Mouse (Mus musculus) liver, embryonic 13.5 days (tissue): ENCODE results near the gene Fam189a1. TPM values are rescaled to one million over a fixed set of nuclear protein-coding genes. Genes with fewer than 3 reads are reported as not detected.

ENCODE experiments used
- ATAC-seq: fragments of 200-750 bp; cut with Nextera tagmentation; 2 replicates; pipeline ENCODE4 v1.8.0; 2017; ENCODE audit warnings: low read depth, mild to moderate bottlenecking, moderate number of reproducible peaks, moderate library complexity
- DNase-seq: peaks from one replicate; pipeline ENCODE4 v3.0.0; 2022
- H3K27ac ChIP-seq: fragments of 300-500 bp; sonication (generic); 2 replicates; pipeline ENCODE4 v1.5.1; 2015; ENCODE audit warnings: moderate library complexity, mild to moderate bottlenecking, inconsistent platforms
- H3K27me3 ChIP-seq: fragments of 300-500 bp; sonication (generic); 2 replicates; pipeline ENCODE4 v1.6.1; 2015; ENCODE audit warnings: mild to moderate bottlenecking, inconsistent platforms
- H3K36me3 ChIP-seq: fragments of 300-500 bp; sonication (generic); 2 replicates; pipeline ENCODE4 v1.6.1; 2015; ENCODE audit warnings: mild to moderate bottlenecking, inconsistent platforms
- H3K4me1 ChIP-seq: fragments of 300-500 bp; sonication (generic); replicated peaks from 2 replicates; pipeline ENCODE4 v1.6.1; 2015; ENCODE audit warnings: inconsistent platforms
- H3K4me2 ChIP-seq: fragments of 300-500 bp; sonication (generic); 2 replicates; pipeline ENCODE4 v1.6.1; 2015; ENCODE audit warnings: inconsistent platforms, mild to moderate bottlenecking, moderate library complexity
- H3K4me3 ChIP-seq: fragments of 300-500 bp; sonication (generic); replicated peaks from 2 replicates; pipeline ENCODE4 v1.5.1; 2015; ENCODE audit warnings: mild to moderate bottlenecking, inconsistent platforms
- H3K9ac ChIP-seq: fragments of 300-500 bp; sonication (generic); 2 replicates; pipeline ENCODE4 v1.6.1; 2015; ENCODE audit warnings: mild to moderate bottlenecking, inconsistent platforms
- H3K9me3 ChIP-seq: fragments of 300-500 bp; sonication (generic); replicated peaks from 2 replicates; pipeline ENCODE4 v1.6.1; 2016; ENCODE audit warnings: inconsistent platforms
- WGBS: fragments of 180-500 bp; shearing (Covaris S2); methylation state at CpG from one replicate; pipeline ENCODE4 v1.1.7; 2015; ENCODE audit not compliant: insufficient replicate concordance; 5-methylcytosine and 5-hydroxymethylcytosine counted together
- polyA plus RNA-seq: library from polyadenylated mRNA; unstranded; fragments of >200 nt; fragmentation: Nextera tagmentation; extraction: Ambion mirVana; gene quantifications from 2 replicates; pipeline ENCODE4 v1.2.1, GENCODE M21; 2015

The Fam189a1 gene
- polyA plus RNA-seq, 1 experiment from 2014 or later: not detected

DNA sequence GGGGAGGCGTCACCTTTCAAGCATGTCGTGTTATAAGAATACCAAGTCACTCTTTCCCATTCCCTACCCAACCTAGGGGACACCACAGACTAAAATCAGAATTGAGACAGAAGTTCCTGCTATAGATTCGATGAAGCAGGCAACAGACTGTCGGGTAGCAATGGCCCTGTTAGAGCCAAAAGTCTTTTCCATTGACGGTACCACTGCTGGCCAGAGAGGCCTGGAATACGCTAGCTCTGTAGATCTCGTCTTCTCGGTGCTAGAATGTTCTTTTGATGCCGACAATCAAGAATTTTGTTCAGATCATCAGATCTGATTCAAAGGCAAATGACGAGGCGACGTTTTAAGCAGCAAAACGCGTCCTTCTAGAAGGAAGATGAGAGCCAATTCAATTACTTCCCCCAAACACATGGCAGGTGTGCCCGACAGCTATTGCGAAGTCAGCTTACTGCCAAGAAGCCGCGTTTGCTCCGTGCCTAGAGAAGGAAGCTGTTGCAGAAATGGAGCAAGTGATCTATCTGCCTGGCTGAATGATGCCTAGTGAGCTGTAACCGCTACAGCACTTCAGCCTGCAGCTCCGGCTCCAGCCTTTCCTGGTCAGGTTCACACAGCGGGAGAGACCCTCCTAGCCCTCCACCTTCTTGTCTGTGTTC lies 171.8 kb downstream of the Fam189a1 start:
- Histone ChIP-seq H3K4me2 (no peak overlapping the region), H3K4me3 (no peak overlapping the region), H3K27ac (no peak overlapping the region), H3K9me3 (no peaks in the 10 kb centered on the region), H3K9ac (no peak overlapping the region), H3K27me3 (no peaks in the 10 kb centered on the region), H3K4me1 (no peaks in the 10 kb centered on the region), H3K36me3 (no peaks in the 10 kb centered on the region)
- 69% methylated on average over 22 of the region's 22 CpGs for WGBS
- DNase-seq: no peak
- no peak for ATAC-seq

DNA sequence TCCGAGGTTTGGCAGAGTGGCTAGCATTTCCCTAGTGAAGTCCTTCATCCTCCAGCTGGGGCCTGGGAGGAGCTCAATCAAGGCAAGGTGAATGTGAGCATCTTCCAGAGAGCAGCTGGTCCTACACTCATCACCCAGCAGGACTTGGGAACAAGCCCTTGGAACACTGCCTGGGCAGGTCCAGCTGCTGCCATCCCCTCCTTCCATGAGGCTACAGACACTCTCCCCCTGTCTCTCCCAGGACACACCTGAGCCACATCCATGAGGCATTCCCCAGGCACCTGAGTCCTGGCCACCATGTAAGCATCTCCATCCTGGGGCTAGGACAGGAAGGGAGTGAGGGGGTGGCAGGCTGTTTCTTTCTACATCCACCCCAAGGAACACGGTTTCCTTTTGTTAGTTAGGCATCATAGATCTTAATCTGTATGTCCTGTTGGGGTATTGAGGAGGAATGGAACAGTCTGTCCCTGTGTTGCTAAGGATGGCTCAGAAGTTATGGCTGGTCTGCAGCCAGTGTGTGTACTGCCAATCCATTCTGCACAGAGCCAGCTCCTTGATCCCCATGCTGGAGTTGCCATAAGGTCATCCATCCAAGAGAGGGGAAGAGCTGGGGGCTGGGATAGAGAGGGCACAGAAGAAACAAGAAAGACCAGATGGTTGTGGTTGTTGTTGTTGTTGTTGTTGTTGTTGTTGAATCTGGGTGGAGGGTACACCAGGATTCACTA lies 174.7 kb downstream of the Fam189a1 start:
- DNase-seq: no peak
- H3K27me3 ChIP-seq: no peaks in the 10 kb centered on the region
- H3K27ac ChIP-seq: no peak overlapping the region
- WGBS: 35% methylated on average over 2 of the region's 2 CpGs
- H3K4me1 ChIP-seq: no peaks in the 10 kb centered on the region
- H3K9me3 ChIP-seq: no peaks in the 10 kb centered on the region
- no peak overlapping the region for H3K4me3 ChIP-seq
- no peak overlapping the region for H3K4me2 ChIP-seq
- no peaks in the 10 kb centered on the region for H3K36me3 ChIP-seq
- ATAC-seq: no peak
- no peak overlapping the region for H3K9ac ChIP-seq

DNA sequence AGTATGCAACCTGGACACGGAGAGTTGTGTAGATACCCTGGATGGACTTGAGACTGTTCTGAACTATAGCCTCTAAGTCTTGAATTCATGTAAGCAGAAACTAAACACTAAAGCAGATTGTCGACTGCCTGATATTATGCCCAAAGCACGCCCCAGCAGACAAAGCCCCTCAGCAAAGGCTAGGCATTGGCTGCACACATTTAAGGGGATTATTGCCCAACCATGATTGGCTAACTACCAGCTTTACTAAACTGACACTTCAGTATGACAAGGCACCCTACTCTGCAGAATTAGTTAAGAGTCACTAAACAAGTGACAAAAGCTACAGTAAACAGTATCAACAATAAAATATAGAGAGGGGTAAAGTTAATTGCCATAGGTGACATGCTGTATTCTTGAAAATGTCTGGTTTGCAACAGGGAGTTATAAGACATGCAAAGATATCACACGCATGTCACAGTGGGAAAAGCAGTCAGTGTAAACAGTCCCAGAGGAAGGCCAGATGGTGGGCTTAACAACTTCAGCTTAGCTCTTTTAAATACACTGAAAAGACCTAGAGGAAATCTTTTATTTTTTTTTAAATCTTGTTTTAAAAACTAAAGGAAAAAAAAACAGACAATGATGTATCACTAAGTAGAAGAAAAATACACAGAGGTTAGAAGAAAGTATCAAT lies 182.6 kb downstream of the Fam189a1 start:
- Histone ChIP-seq H3K27ac (no peak overlapping the region), H3K4me1 (no peaks in the 10 kb centered on the region), H3K9ac (no peak overlapping the region), H3K9me3 (no peaks in the 10 kb centered on the region), H3K4me2 (no peak overlapping the region), H3K4me3 (no peak overlapping the region), H3K36me3 (no peaks in the 10 kb centered on the region), H3K27me3 (no peaks in the 10 kb centered on the region)
- WGBS: 61% methylated on average over 4 of the region's 4 CpGs
- ATAC-seq (no peak), DNase-seq (no peak)

DNA sequence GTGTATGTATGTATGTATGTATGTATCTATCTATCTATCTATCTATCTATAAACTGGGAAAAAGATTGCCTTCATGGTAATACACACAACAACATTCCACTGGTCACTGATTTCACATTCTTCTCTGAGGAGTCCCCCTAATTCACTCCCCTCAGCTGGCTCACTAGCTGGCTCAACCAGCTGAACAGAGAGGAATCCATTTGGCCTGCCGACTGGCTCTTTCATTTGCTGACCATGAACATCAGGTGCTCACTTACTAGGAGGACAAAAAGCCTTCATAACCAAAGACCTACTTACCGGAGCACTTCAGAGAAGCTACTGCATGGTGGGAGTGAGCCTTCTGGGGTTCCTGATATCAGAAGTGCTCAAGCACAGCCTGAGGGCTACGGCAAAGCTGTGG lies 194.2 kb downstream of the Fam189a1 start:
- DNase-seq (no peak), ATAC-seq (no peak)
- H3K36me3 ChIP-seq: no peaks in the 10 kb centered on the region
- H3K9ac ChIP-seq: no peak overlapping the region
- H3K4me2 ChIP-seq: no peak overlapping the region
- no peak overlapping the region for H3K4me3 ChIP-seq
- H3K27me3 ChIP-seq: no peaks in the 10 kb centered on the region
- WGBS: 70% methylated on average over 3 of the region's 3 CpGs
- no peaks in the 10 kb centered on the region for H3K9me3 ChIP-seq
- H3K27ac ChIP-seq: no peak overlapping the region
- no peaks in the 10 kb centered on the region for H3K4me1 ChIP-seq

DNA sequence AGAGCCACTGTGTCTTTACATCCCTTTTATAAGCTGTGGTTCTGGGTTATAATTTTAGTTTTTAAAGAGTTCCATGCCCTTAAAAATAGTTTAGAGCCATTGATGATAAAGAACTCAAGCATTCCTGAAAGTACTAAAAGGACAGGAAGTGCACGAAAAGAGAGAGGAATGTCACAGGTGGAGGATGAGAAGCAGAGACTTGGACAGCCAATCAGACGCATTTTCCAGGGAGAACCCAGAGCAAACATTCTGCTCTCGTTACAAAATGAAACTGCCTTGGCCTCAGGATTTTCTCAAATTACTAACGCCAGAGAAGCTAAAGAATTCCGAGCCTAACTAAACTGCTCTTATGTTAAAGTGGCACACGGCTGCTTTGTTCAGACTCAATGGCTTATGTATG lies 197.3 kb downstream of the Fam189a1 start:
- no peak overlapping the region for H3K4me2 ChIP-seq
- H3K9me3 ChIP-seq: no peaks in the 10 kb centered on the region
- no peak for ATAC-seq
- no peak overlapping the region for H3K9ac ChIP-seq
- WGBS: 49% methylated on average over 6 of the region's 6 CpGs
- H3K4me1 ChIP-seq: no peaks in the 10 kb centered on the region
- no peaks in the 10 kb centered on the region for H3K27me3 ChIP-seq
- no peaks in the 10 kb centered on the region for H3K36me3 ChIP-seq
- no peak overlapping the region for H3K27ac ChIP-seq
- H3K4me3 ChIP-seq: no peak overlapping the region
- DNase-seq: no peak

DNA sequence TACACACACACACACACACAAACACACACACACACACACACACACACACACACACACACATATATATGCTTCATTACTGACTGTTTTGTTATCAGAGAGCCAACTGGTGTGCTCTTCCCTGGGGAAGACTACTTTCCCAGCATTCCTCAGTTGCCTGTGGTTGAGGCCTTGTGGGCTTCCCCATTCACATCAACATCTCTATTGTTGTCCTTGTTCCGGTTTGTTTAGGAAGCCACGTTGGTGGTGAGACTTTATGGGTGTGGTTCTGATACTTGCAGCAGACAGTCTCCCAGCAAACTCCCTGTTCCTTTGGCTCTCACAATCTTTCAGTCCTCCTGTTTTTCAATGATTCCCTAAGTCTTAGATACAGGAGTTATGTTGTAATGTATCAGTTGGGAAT lies 204.2 kb downstream of the Fam189a1 start:
- 16% methylated on average over 2 of the region's 2 CpGs for WGBS
- H3K4me1 ChIP-seq: no peaks in the 10 kb centered on the region
- H3K27me3 ChIP-seq: no peaks in the 10 kb centered on the region
- no peaks in the 10 kb centered on the region for H3K9me3 ChIP-seq
- H3K36me3 ChIP-seq: no peaks in the 10 kb centered on the region
- no peak overlapping the region for H3K9ac ChIP-seq
- H3K4me2 ChIP-seq: no peak overlapping the region
- ATAC-seq (no peak), DNase-seq (no peak)
- no peak overlapping the region for H3K27ac ChIP-seq
- H3K4me3 ChIP-seq: no peak overlapping the region

DNA sequence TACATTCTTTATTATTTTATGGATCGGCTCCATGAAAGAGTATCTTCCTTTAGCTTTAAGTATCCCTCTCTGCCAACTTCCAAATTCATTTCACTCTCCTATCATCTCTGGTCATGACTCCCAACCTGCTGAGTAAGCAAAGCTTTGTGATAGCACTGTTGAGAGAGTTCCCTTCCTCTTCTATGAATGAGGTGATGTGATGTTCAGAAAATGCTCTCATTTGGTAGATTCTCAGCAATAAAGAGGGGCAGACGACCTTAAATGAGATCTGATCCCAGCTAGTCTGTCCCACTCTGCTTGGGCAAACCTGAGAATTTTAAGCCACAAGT lies 205.6 kb downstream of the Fam189a1 start:
- Histone ChIP-seq H3K27me3 (no peaks in the 10 kb centered on the region), H3K36me3 (no peaks in the 10 kb centered on the region), H3K9ac (no peak overlapping the region), H3K9me3 (no peaks in the 10 kb centered on the region), H3K27ac (no peak overlapping the region), H3K4me2 (no peak overlapping the region), H3K4me3 (no peak overlapping the region), H3K4me1 (no peaks in the 10 kb centered on the region)
- DNase-seq (no peak), ATAC-seq (no peak)
- 49% methylated on average over 2 of the region's 2 CpGs for WGBS

DNA sequence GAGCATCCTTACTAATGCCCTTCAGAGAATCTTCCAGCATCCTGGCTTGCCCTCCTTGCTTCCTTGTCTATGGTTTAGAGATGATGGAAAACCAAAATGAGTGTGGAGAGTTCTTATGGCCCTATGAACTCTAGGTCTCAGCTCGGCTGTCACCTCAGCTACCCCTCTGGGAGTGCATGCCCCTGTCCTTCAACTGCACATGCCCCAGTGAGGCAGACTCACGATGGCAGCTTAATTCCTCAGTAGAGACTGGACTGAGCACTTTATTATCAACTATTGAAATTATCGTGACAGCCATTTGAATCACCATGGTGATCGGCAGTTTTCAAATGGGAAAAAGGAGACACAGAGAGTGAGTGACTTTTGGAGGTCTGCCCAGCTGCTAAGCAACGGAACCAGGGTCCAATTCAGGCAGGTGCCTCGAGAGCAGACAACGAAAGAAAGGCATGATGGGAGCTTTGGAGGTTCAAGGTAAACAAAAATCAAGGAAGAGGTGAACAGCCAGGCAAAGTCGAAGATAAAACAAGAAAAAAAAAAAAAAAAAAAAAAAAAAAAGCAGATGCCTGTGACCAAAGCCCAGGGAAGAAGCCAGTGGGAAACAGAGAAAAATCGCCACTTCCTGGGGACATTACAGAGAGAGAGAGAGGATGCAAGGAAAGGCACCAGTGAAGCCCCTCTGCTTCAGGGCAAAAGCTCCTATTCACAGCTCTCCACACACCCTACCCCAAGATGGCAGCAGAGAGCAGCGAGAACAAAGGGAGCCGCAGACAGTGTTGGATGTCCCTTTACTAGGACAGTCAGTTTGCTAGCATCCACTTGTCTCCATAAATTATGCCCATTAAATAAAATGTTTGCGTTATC lies 206.2 kb downstream of the Fam189a1 start:
- no peaks in the 10 kb centered on the region for H3K36me3 ChIP-seq
- H3K4me3 ChIP-seq: no peak overlapping the region
- H3K4me2 ChIP-seq: no peak overlapping the region
- no peak overlapping the region for H3K27ac ChIP-seq
- no peaks in the 10 kb centered on the region for H3K9me3 ChIP-seq
- no peak overlapping the region for H3K9ac ChIP-seq
- no peaks in the 10 kb centered on the region for H3K4me1 ChIP-seq
- ATAC-seq (no peak), DNase-seq (no peak)
- no peaks in the 10 kb centered on the region for H3K27me3 ChIP-seq
- WGBS: 35% methylated on average over 12 of the region's 12 CpGs

DNA sequence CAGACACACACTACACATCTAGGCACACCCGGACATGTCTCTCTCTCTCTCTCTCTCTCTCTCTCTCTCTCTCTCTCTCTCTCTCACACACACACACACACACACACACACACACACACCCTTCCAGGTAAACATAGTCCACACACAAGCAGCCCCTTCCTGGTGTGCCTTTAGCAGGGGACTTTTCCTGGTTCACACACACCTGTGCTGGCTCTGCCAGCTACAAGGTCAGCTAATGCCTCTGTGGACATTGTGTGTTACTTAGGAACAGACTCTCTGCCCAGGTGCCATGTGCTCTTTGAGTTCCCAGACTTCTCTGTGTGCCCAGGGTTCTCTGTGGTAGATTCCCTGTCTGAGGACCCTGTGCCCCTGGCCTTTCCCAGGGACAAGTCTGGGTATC lies 206.9 kb downstream of the Fam189a1 start:
- H3K9ac ChIP-seq: no peak overlapping the region
- H3K27me3 ChIP-seq: no peaks in the 10 kb centered on the region
- 31% methylated on average over 1 of the region's 1 CpGs for WGBS
- no peaks in the 10 kb centered on the region for H3K36me3 ChIP-seq
- H3K4me1 ChIP-seq: no peaks in the 10 kb centered on the region
- H3K27ac ChIP-seq: no peak overlapping the region
- no peak overlapping the region for H3K4me2 ChIP-seq
- H3K9me3 ChIP-seq: no peaks in the 10 kb centered on the region
- DNase-seq (no peak), ATAC-seq (no peak)
- no peak overlapping the region for H3K4me3 ChIP-seq

DNA sequence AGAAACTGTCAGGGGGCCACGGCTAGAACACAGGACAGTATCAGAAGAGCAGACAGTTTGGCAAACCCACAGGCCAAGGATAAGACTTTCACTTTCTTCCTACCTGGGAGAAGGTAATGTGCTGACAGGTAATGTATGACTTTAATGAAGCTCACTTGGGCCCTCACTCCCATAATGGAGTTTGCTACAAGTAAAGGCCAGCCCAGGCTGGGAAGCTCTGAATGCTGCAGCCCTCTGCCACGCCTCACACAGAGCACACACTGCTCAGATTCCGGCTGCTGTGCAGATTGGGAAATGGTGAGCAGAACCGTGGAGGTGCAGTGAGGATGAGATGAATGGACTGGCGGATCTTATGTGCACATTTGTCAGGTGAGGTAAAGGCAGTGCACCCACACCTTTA lies 211.7 kb downstream of the Fam189a1 start:
- no peaks in the 10 kb centered on the region for H3K36me3 ChIP-seq
- no peak overlapping the region for H3K4me3 ChIP-seq
- H3K27ac ChIP-seq: no peak overlapping the region
- H3K27me3 ChIP-seq: no peaks in the 10 kb centered on the region
- WGBS: 62% methylated on average over 5 of the region's 5 CpGs
- no peak overlapping the region for H3K9ac ChIP-seq
- H3K4me1 ChIP-seq: no peaks in the 10 kb centered on the region
- no peaks in the 10 kb centered on the region for H3K9me3 ChIP-seq
- no peak for DNase-seq
- no peak overlapping the region for H3K4me2 ChIP-seq
- no peak for ATAC-seq

DNA sequence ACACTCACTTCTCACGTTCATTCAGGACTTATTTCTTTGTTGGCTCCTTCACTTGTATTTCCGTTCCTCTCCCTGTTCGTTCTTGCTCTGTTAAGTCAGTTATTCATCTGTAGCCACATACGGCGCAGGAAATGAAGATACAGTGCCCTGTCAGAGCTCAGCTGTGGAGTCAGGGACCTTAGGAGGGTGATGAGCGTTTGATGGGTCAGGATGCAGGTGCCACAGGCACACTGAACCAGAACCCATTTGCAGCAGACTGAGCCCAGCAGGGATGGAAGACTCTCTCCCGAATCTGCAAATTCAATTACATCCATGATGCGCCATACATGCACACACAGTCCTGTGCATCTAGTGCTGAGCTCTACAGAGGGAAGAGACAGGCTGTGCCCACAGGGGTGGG lies 212.2 kb downstream of the Fam189a1 start:
- ATAC-seq (no peak), DNase-seq (no peak)
- no peak overlapping the region for H3K4me2 ChIP-seq
- WGBS: 74% methylated on average over 8 of the region's 8 CpGs
- no peaks in the 10 kb centered on the region for H3K9me3 ChIP-seq
- H3K9ac ChIP-seq: no peak overlapping the region
- no peak overlapping the region for H3K4me3 ChIP-seq
- no peaks in the 10 kb centered on the region for H3K36me3 ChIP-seq
- no peaks in the 10 kb centered on the region for H3K27me3 ChIP-seq
- no peak overlapping the region for H3K27ac ChIP-seq
- no peaks in the 10 kb centered on the region for H3K4me1 ChIP-seq
